Mouse (Mus musculus) MEL (cell line): Measurements from ENCODE around the gene Gm20388. TPM values are rescaled to one million over a fixed set of nuclear protein-coding genes. Genes with fewer than 3 reads are reported as not detected.

ENCODE experiments used
- DNase-seq: peaks from one replicate; pipeline ENCODE4 v3.0.0; 2011; ENCODE audit warnings: low read depth, low spot score
- H3K27ac ChIP-seq: 2 replicates; pipeline ENCODE4 v1.5.1; 2012; ENCODE audit warnings: low read depth, mild to moderate bottlenecking, control low read depth, low read length, moderate library complexity; ENCODE audit not compliant: control insufficient read depth
- H3K27me3 ChIP-seq, 2 experiments: fragments of 150-350 bp in 1 of 2; sonication (generic) in 1 of 2; 2 replicates each; pipeline ENCODE4 v1.6.1; 2012; ENCODE audit warnings: low read length in 2 of 2, mild to moderate bottlenecking in 2 of 2, improper control_type of control experiment in 1 of 2, moderate library complexity in 1 of 2; ENCODE audit not compliant: insufficient read depth in 2 of 2, control insufficient read depth in 1 of 2
- H3K36me3 ChIP-seq, 2 experiments: 2 replicates each; pipeline ENCODE4 v1.6.1; 2012 to 2014; ENCODE audit warnings: low read length in 2 of 2, improper control_type of control experiment in 1 of 2, inconsistent platforms in 1 of 2, mild to moderate bottlenecking in 1 of 2; ENCODE audit not compliant: insufficient read depth in 2 of 2, control insufficient read depth in 1 of 2
- H3K4me1 ChIP-seq, 2 experiments: fragments of 150-350 bp in 1 of 2; sonication (generic) in 1 of 2; 2 replicates each; pipeline ENCODE4 v1.6.1; 2012; ENCODE audit warnings: low read length in 2 of 2, improper control_type of control experiment in 1 of 2, mild to moderate bottlenecking in 1 of 2; ENCODE audit not compliant: insufficient read depth in 2 of 2, control insufficient read depth in 1 of 2
- H3K4me3 ChIP-seq, 2 experiments: fragments of 150-350 bp in 1 of 2; sonication (generic) in 1 of 2; 2 replicates each; pipeline ENCODE4 v1.5.1; 2012; ENCODE audit warnings: low read depth in 2 of 2, low read length in 2 of 2, mild to moderate bottlenecking in 2 of 2, moderate library complexity in 2 of 2, control low read depth in 1 of 2, improper control_type of control experiment in 1 of 2; ENCODE audit not compliant: control insufficient read depth in 1 of 2, insufficient read depth in 1 of 2
- H3K79me2 ChIP-seq: 2 replicates; pipeline ENCODE4 v1.6.1; 2012; ENCODE audit warnings: mild to moderate bottlenecking, low read length, moderate library complexity; ENCODE audit not compliant: control insufficient read depth, poor library complexity, insufficient read depth
- H3K9ac ChIP-seq: 2 replicates; pipeline ENCODE4 v1.6.1; 2012; ENCODE audit warnings: low read depth, mild to moderate bottlenecking, control low read depth, low read length, moderate library complexity; ENCODE audit not compliant: control insufficient read depth, poor library complexity, severe bottlenecking
- H3K9me3 ChIP-seq: fragments of 150-350 bp; sonication (generic); replicated peaks from 2 replicates; pipeline ENCODE4 v1.6.1; 2012; ENCODE audit warnings: mild to moderate bottlenecking, low read length, improper control_type of control experiment, moderate library complexity; ENCODE audit not compliant: insufficient read depth
- CHD1 ChIP-seq: IDR thresholded peaks from 2 replicates; pipeline ENCODE4 v1.6.1; 2012; ENCODE audit warnings: low read depth, mild to moderate bottlenecking, inconsistent platforms, low read length, improper control_type of control experiment
- CTCF ChIP-seq, 3 experiments: IDR thresholded peaks in 2 of 3; conservative IDR thresholded peaks in 1 of 3; 2 replicates each; pipeline ENCODE4 v1.5.1; 2011 to 2012; ENCODE audit warnings: low read length in 3 of 3, low read depth in 2 of 3, mild to moderate bottlenecking in 2 of 3, improper control_type of control experiment in 1 of 3, inconsistent platforms in 1 of 3, mixed read lengths in 1 of 3, moderate library complexity in 1 of 3; ENCODE audit not compliant: control insufficient read depth in 1 of 3, insufficient read depth in 1 of 3, poor library complexity in 1 of 3, severe bottlenecking in 1 of 3
- E2F4 ChIP-seq: IDR thresholded peaks from 2 replicates; pipeline ENCODE4 v1.6.1; 2011; ENCODE audit warnings: low read depth, low read length, improper control_type of control experiment, borderline replicate concordance
- GABPA ChIP-seq: IDR thresholded peaks from 2 replicates; pipeline ENCODE4 v1.6.1; 2012; ENCODE audit warnings: low read depth, mild to moderate bottlenecking, inconsistent platforms, low read length, improper control_type of control experiment, moderate library complexity
- HCFC1 ChIP-seq: IDR thresholded peaks from 2 replicates; pipeline ENCODE4 v1.6.1; 2012; ENCODE audit warnings: low read depth, mild to moderate bottlenecking, inconsistent platforms, low read length, improper control_type of control experiment, moderate library complexity
- MAFK ChIP-seq: IDR thresholded peaks from 2 replicates; pipeline ENCODE4 v1.6.1; 2011; ENCODE audit warnings: low read depth, mild to moderate bottlenecking, low read length, improper control_type of control experiment, borderline replicate concordance
- MAX ChIP-seq: IDR thresholded peaks from 2 replicates; pipeline ENCODE4 v1.6.1; 2011; ENCODE audit warnings: low read length, improper control_type of control experiment
- MAZ ChIP-seq: IDR thresholded peaks from 2 replicates; pipeline ENCODE4 v1.6.1; 2012; ENCODE audit warnings: low read depth, mild to moderate bottlenecking, inconsistent platforms, low read length, improper control_type of control experiment
- MEF2A ChIP-seq: IDR thresholded peaks from 2 replicates; pipeline ENCODE4 v1.6.1; 2014; ENCODE audit warnings: low read depth, mild to moderate bottlenecking, inconsistent platforms, low read length, improper control_type of control experiment; ENCODE audit not compliant: poor library complexity, insufficient replicate concordance, severe bottlenecking; ENCODE audit errors: extremely low read depth
- MYC ChIP-seq: IDR thresholded peaks from 2 replicates; pipeline ENCODE4 v1.6.1; 2011; ENCODE audit warnings: low read depth, mild to moderate bottlenecking, low read length, improper control_type of control experiment, moderate library complexity
- NRF1 ChIP-seq: IDR thresholded peaks from 2 replicates; pipeline ENCODE4 v1.6.1; 2014; ENCODE audit warnings: low read depth, mild to moderate bottlenecking, inconsistent platforms, low read length, improper control_type of control experiment, moderate library complexity; ENCODE audit not compliant: poor library complexity, insufficient read depth, severe bottlenecking
- POLR2AphosphoS5 ChIP-seq: IDR thresholded peaks from 2 replicates; pipeline ENCODE4 v1.6.1; 2012; ENCODE audit warnings: low read depth, borderline replicate concordance, mild to moderate bottlenecking, inconsistent platforms, low read length, moderate library complexity, mixed read lengths
- TCF12 ChIP-seq: IDR thresholded peaks from 2 replicates; pipeline ENCODE4 v1.6.1; 2014; ENCODE audit warnings: low read depth, mild to moderate bottlenecking, inconsistent platforms, low read length, improper control_type of control experiment, moderate library complexity
- USF1 ChIP-seq: IDR thresholded peaks from 2 replicates; pipeline ENCODE4 v1.6.1; 2014; ENCODE audit warnings: low read depth, mild to moderate bottlenecking, inconsistent platforms, low read length, improper control_type of control experiment, moderate library complexity
- ZKSCAN1 ChIP-seq: IDR thresholded peaks from 2 replicates; pipeline ENCODE4 v1.6.1; 2012; ENCODE audit warnings: low read depth, mild to moderate bottlenecking, inconsistent platforms, low read length, improper control_type of control experiment, moderate library complexity
- ZMIZ1 ChIP-seq: IDR thresholded peaks from 2 replicates; pipeline ENCODE4 v1.6.1; 2012; ENCODE audit warnings: low read depth, mild to moderate bottlenecking, inconsistent platforms, low read length, improper control_type of control experiment, moderate library complexity
- ZNF384 ChIP-seq: IDR thresholded peaks from 2 replicates; pipeline ENCODE4 v1.6.1; 2012; ENCODE audit warnings: low read depth, mild to moderate bottlenecking, inconsistent platforms, low read length, improper control_type of control experiment
- polyA plus RNA-seq, 2 experiments: library from polyadenylated mRNA; stranded (reverse) in 1 of 2; unstranded in 1 of 2; fragments of >175 nt in 1 of 2; fragments of >200 nt in 1 of 2; gene quantifications; 2 replicates each; pipeline versions ENCODE4 v1.2.1 to v1.2.4; 2012; ENCODE audit warnings: low replicate concordance in 2 of 2, low read depth in 1 of 2; ENCODE audit not compliant: insufficient read length in 2 of 2, insufficient read depth in 1 of 2, missing spikeins in 1 of 2
- total RNA-seq: library from RNA; depleted of rRNA; stranded (reverse); fragments of 300-350 nt; gene quantifications from 2 replicates; pipeline ENCODE4 v1.2.3, GENCODE M21; 2012

Gene Gm20388
- total and polyA plus RNA-seq, 3 experiments: 11.1 to 17.8 TPM; not detected in 1

- TF ChIP-seq MAFK (no peak), E2F4 (no peak), CHD1 (no peak), TCF12 (no peak), USF1 (no peak), GABPA (no peak), MEF2A (no peak), ZMIZ1 (no peak), ZNF384 (no peak), MYC (no peak), NRF1 (no peak), ZKSCAN1 (no peak), POLR2AphosphoS5 (no peak), CTCF (IDR thresholded peaks at IDR 0.05 in 2 of 3, conservative IDR thresholded peaks at IDR 0.05 in 1 of 3; ENCODE audit: control insufficient read depth in 1 of 3, insufficient read depth in 1 of 3, low read depth in 2 of 3, low read length in 3 of 3, poor library complexity in 1 of 3, severe bottlenecking in 1 of 3) (no peak)
- DNase-seq: no peak
- H3K27ac ChIP-seq: no peak overlapping the region
- no peak overlapping the region for H3K9ac ChIP-seq
- peaks cover 2 to 12% of the 10 kb centered on the region in 2 experiments for H3K4me1 ChIP-seq
- no peaks in the 10 kb centered on the region for H3K79me2 ChIP-seq
- H3K9me3 ChIP-seq: no peaks in the 10 kb centered on the region
- H3K27me3 ChIP-seq: no peaks in the 10 kb centered on the region
- H3K4me3 ChIP-seq: no peak overlapping the region
- H3K36me3 ChIP-seq: peaks cover 0 to 5% of the 10 kb centered on the region in 2 experiments; a peak in 2 of 4 replicates
These were observed 538.5 kb downstream of the Gm20388 start for GRCm38 (mm10) chr8:120449139-120449538.

DNA sequence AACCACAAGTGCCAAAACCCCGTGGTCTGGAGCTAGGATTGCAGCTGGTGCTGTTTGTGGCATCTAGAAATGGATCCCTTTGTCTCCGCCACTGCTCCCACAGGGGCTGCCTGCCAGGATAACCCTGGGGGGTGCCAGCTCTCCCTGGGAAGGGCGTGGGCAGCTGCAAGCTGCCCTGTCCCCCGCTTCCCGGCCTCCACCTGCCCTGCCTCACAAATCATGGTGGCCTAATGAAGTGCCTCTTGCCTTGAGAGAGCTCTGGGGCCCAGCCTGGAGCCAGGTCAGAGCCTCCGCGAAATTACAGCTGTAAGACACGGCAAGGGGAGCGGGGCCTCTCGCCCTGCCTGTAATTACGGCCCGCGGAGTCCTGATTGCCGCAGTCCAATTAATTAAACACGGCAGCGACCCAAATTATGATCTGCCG, 539.0 kb downstream of the Gm20388 start:
- peaks cover 0 to 10% of the 10 kb centered on the region in 2 experiments; a peak in 2 of 4 replicates for H3K36me3 ChIP-seq
- no peaks in the 10 kb centered on the region for H3K79me2 ChIP-seq
- no peak for TF ChIP-seq HCFC1
- TF ChIP-seq MAFK: no peak
- no peak for TF ChIP-seq MAX
- no peak for TF ChIP-seq MAZ
- no peak for TF ChIP-seq GABPA
- no peak for TF ChIP-seq ZNF384
- TF ChIP-seq CTCF (IDR thresholded peaks at IDR 0.05 in 2 of 3, conservative IDR thresholded peaks at IDR 0.05 in 1 of 3; ENCODE audit: control insufficient read depth in 1 of 3, insufficient read depth in 1 of 3, low read depth in 2 of 3, low read length in 3 of 3, poor library complexity in 1 of 3, severe bottlenecking in 1 of 3): no peak
- H3K9ac ChIP-seq: no peak overlapping the region
- no peak overlapping the region for H3K27ac ChIP-seq
- H3K27me3 ChIP-seq: no peaks in the 10 kb centered on the region
- no peak overlapping the region for H3K4me3 ChIP-seq
- DNase-seq: no peak
- H3K4me1 ChIP-seq: peaks cover 6 to 16% of the 10 kb centered on the region in 2 experiments
- no peaks in the 10 kb centered on the region for H3K9me3 ChIP-seq
